Mouse (Mus musculus) layer of hippocampus, adult 8-10 months (tissue): ENCODE data around the gene Nelfa. TPM values are rescaled to one million over a fixed set of nuclear protein-coding genes. Genes with fewer than 3 reads are reported as not detected.
"Not testable (repeated sequence)": the region's sequence is repeated elsewhere in the genome, so short reads cannot be mapped to it uniquely, and the experiment has no call there.

Experiments used
- DNase-seq, 2 experiments: peaks; one replicate each; pipeline ENCODE4 v3.0.0; 2022; ENCODE audit warnings: low spot score in 2 of 2
- total RNA-seq, 4 experiments: library from RNA; stranded (reverse); gene quantifications; 2 replicates each; pipeline ENCODE4 v1.2.4; 2022

Gene Nelfa
- 10 to 100 TPM; 19.3 to 22.6 (median 20.8) TPM for total RNA-seq

- DNase-seq, result peak; percentile 99
Measured at GRCm38 (mm10) chr5:33936120-33936707, at the start of gene Nelfa. Gene Nelfa, minus strand, starts transcription at chr5:33936413.

- peak; percentile 78 to 88 for DNase-seq
Measured at GRCm38 (mm10) chr5:33983309-33984121, 47.3 kb upstream of the Nelfa start, which contains the start of gene Gm1673. Gene Gm1673, plus strand, starts transcription at chr5:33983433.

GRCm38 (mm10) chr5:33982731-33983259 is 46.6 kb upstream of the Nelfa start:
- DNase-seq, result no peak

- DNase-seq, result no peak
Measured at GRCm38 (mm10) chr5:33976267-33976666, 40.1 kb upstream of the Nelfa start.

- no peak for DNase-seq
Measured at GRCm38 (mm10) chr5:33974736-33975135, 38.5 kb upstream of the Nelfa start.

GRCm38 (mm10) chr5:33959382-33959781 is 23.2 kb upstream of the Nelfa start:
- no peak for DNase-seq

GRCm38 (mm10) chr5:33955868-33956267 is 19.7 kb upstream of the Nelfa start:
- DNase-seq, result no peak

- peak; percentile 79 to 87 for DNase-seq
Measured at GRCm38 (mm10) chr5:33954354-33954753, 18.1 kb upstream of the Nelfa start.

- DNase-seq, result no peak
Measured at GRCm38 (mm10) chr5:33953471-33954185, 17.4 kb upstream of the Nelfa start.

- DNase-seq, result no peak
Measured at GRCm38 (mm10) chr5:33948314-33948713, 12.1 kb upstream of the Nelfa start.

- DNase-seq, result not testable (repeated sequence)
Measured at GRCm38 (mm10) chr5:33947035-33947434, 10.8 kb upstream of the Nelfa start.

GRCm38 (mm10) chr5:33938448-33938847 is 2.2 kb upstream of the Nelfa start:
- DNase-seq, result no peak

- peak in 1 of 2 experiments; percentile 3 for DNase-seq
Measured at GRCm38 (mm10) chr5:33937230-33937629, 1.0 kb upstream of the Nelfa start.

- no peak for DNase-seq
Measured at GRCm38 (mm10) chr5:33935700-33936111, 507 bp downstream of the Nelfa start.

GRCm38 (mm10) chr5:33934877-33935276 is 1.3 kb downstream of the Nelfa start:
- peak in 1 of 2 experiments; percentile 1 for DNase-seq

- DNase-seq, result no peak
Measured at GRCm38 (mm10) chr5:33934081-33934480, 2.1 kb downstream of the Nelfa start.

GRCm38 (mm10) chr5:33932413-33932812 is 3.8 kb downstream of the Nelfa start:
- DNase-seq, result peak in 1 of 2 experiments; percentile 2

GRCm38 (mm10) chr5:33926170-33926569 is 10.0 kb downstream of the Nelfa start:
- DNase-seq, result peak in 1 of 2 experiments; percentile 1

- no peak for DNase-seq
Measured at GRCm38 (mm10) chr5:33922566-33922965, 13.6 kb downstream of the Nelfa start.

GRCm38 (mm10) chr5:33921486-33922235 is 14.6 kb downstream of the Nelfa start:
- DNase-seq, result peak in 1 of 2 experiments; percentile 1

- no peak for DNase-seq
Measured at GRCm38 (mm10) chr5:33920924-33921323, 15.3 kb downstream of the Nelfa start.
